Mouse (Mus musculus) lung, adult 2 months (tissue): Measurements from ENCODE around the gene Napb.

Experiments used
- CTCF ChIP-seq: fragments of 200-500 bp; IDR thresholded peaks from 2 replicates; pipeline ENCODE4 v1.5.1; 2011; ENCODE audit warnings: mild to moderate bottlenecking, low read length, control low read depth; ENCODE audit not compliant: insufficient read depth
- POLR2A ChIP-seq: fragments of 200-500 bp; IDR thresholded peaks from 2 replicates; pipeline ENCODE4 v1.6.1; 2011; ENCODE audit warnings: low read depth, mild to moderate bottlenecking, control low read depth, low read length, borderline replicate concordance; ENCODE audit errors: extremely low read depth

- TF ChIP-seq POLR2A = no peak
- no peak for TF ChIP-seq CTCF
Measured at GRCm38 (mm10) chr2:148719271-148719995, 12.8 kb downstream of the Napb start.
